Mouse (Mus musculus) thymus, postnatal 14 days (tissue): ENCODE data around the gene H2-Oa.

Experiments used
- DNase-seq: peaks from one replicate; pipeline ENCODE4 v3.0.0; 2021

Gene H2-Oa

DNA sequence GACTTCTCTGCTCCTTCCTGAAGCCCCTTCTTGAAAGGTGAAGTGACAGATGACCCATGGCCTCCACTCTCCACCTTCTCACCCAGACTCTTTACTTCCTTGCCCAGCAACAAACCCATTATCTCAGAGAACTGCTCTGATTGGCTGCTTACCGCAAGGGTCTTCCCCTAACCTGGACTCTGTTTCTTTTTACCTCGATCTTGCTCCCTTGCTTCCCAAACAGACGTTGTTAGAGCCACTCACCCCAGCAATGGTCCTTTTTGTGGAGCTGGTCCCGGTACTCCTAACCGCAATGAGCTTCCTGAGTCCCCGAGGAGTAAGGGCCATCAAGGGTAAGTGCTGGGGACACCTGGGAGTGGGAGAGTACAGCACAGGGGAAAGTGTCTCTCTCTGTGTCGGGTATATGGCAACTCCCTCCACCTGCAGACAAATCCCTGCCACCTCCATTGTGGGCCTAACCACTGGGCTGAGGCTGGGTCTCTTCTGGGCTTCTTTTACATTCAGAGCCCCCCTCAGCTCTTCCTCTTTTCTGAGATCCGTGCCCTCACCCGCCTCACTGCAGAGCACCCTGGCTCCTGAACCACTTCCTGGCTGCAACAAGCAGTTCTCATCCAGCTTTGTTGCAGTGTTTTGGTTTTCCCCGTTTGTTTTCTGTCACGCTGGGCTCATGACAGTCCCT, at the start of gene H2-Oa:
Gene H2-Oa, plus strand, starts transcription at position 144 of the 679 bp plus-strand sequence.
- peak; percentile 75 for DNase-seq

DNA sequence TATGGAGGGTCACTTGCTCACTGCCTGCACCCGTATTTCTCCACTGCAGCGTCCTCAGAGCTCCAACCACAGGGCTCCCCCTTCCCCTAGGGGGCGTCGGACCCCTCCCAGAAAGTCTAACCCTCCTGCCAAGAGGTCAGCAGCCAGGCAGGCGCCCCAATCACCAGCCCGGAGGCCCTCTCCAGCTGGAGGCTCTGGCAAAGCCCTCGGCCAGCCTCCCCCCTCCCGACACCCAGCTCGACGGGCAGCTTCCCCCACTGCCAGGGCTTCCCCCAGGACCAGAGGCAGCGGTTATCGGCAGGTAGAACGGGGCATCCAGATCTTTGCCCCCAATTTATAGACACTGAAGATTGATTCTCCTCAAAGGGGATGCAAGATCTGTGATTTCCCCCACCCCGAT, 46.2 kb upstream of the H2-Oa start:
- no peak for DNase-seq

DNA sequence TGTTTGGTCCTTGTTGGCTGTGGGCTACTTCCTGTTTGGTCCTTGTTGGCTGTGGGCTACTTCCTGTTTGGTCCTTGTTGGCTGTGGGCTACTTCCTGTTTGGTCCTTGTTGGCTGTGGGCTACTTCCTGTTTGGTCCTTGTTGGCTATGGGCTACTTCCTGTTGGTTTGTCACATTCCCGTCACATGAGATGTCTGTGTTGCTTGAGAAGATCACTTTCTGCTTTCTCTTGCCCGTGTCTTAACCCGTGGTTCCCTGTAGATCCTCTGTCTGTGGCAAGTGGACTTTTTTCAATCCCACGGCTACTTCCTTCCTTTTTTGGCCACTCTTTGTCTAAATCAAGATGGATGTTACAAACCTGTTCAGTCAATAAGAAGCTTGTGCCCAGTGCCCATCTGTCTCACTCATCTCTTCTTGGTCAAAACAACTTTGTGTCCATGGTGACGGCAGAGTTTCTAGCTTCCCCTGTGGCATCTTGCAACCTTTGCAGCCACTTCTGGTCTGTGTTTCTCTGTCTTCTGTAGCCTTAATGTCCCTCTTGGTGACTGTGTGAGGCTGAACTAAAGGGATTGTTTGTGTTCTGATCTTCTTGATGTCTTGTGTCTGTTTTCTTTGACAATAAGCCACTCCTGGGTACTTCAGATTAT, 44.6 kb upstream of the H2-Oa start:
- no peak for DNase-seq

DNA sequence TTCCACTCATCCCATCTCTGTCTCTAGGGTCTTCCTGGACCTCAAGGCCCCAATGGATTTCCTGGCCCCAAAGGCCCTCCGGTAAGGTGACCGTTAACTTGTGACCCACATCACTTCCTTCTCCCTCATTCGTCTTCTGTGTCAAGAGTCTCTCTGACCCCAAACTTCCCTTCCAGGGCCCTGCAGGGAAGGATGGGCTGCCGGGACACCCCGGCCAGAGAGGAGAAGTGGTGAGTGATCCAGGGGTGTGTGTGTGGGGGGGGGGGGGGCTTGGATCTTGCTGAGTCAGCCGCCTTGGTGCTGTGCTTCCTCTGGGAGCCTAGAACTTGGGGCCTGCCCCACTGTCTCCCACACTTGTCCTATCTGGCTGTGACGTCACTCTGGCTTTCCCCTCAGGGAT, 34.9 kb upstream of the H2-Oa start:
- no peak for DNase-seq

DNA sequence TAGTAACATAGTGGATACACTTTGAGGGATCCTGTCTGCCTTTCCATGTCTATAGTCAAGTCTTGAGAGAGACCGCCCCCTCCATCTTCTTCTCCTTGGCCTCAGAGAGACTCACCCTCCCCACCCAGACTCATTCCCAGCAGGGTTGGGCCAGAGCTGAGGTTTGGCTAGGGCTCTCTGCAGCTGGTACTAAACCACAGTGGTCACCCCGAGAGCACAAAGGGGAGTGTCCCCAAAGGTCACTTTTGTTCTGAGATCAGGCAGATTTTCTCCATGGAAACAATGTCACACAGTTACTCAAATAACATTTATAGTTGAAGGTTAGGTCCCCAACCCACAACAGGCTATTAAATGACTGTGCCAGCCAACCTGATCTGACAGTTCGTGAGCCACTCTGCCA, 23.3 kb upstream of the H2-Oa start:
- DNase-seq: no peak

DNA sequence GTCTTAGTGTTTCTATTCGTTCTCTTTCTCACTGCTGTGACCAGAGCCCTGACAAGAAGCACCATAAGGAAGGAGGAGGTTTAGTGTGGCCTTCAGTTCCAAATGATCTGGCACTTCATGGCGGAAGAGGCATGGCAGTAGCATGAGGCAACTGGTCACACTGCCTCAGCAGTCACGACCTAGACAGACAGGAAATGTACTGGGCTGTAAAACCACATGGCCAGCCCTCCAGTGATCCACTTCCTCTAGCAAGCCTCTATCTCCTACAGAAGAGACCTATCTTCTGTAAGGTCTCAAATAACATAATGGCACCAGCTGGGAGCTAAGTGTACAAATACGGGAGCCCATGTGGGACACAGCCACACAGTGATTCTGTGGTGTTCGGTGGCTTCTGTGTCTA, 20.0 kb upstream of the H2-Oa start:
- DNase-seq: no peak

DNA sequence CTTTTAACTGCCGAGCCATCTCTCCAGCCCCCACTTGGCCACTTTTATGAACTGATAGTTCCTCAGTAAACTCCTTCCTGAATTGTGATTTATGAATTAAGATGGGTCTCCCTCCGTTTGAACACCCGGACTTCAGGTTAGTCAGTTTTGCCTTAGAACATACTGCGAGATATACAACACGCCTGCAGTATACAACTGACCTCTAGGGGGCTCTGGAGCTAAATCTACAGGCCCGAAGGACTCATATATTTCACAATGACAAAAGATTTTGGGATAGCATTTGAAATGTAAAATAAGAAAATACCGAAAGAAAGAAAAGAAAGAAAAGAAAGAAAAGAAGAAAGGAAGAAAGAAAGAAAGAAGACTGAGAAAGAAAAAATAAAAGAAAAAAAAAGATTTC, 16.9 kb upstream of the H2-Oa start:
- peak; percentile 84 for DNase-seq

DNA sequence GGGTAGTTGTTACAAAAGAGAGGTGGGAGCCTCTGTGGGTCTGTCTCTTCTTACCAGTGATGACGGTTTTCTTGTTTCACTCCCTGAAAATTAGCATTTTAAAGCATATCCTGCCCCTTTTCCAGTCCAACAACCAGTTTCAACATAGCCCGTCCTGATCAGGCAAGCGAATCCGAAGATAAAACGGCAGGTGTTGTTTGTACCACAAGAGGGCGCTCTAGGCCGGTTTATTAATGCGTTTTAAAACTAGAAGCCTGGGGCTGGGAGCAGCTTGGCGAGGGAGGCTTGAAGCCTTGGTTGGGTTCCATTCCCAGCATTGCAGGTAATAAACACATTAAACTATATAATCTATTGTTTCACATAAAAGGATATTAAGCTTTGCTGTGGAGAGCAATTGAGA, 14.6 kb upstream of the H2-Oa start:
- peak; percentile 79 for DNase-seq

DNA sequence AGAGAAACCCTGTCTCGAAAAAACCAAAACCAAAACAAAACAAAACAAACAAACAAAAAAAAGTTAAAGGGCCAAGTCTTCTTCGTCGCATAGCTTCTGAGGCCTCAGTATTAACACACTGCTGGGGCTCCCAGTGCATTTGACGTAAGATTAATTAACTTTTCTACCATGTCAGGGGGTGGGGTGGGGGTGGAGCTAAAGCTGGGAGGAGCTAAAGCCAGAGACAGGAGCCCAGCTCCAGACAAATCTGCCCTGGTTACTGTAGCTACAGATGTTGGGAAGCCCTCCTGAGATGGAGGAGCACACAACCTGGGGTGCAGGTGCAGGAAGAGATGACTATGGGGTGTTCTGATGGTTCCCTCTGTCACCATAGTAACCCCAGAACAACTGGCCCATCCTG, 14.0 kb upstream of the H2-Oa start:
- no peak for DNase-seq

DNA sequence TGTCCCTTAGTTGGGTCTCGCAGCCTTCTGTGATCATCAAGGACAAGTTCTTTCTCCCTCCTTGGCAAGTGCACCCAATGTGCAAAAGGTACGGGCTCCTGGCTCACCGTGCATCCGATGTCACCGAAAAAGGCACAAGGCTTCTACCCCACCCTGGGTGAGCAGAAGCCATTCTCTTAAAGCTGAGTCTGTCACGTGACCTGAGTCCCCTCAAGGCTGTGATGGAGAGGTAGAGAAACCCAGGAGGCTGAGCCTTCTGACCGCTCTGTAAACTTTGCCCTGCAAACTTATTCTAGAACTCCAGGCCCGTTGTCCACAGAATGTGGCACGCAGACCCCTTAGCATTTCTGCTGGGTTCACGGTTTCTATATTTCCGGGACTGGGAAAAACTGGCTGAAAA, 13.1 kb upstream of the H2-Oa start:
- no peak for DNase-seq

DNA sequence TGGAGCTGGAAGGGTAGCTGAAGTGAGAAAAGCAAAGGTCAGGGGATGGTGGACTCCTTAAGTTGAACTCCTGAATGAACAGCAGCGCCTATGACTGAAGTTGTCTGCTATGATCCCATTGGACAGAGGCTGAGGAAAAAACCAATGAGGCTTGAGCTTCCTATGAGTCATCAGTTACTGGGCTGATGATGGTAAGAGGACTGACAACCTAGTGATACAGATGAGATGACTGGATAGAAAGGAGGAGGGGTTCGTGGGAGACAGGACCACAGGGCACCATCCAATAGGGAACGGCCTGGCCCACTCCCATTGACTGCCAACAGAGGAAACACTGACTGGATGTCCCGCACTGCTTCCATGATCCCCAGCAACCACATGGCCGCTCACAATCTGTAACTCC, 12.5 kb upstream of the H2-Oa start:
- DNase-seq: peak; percentile 34

DNA sequence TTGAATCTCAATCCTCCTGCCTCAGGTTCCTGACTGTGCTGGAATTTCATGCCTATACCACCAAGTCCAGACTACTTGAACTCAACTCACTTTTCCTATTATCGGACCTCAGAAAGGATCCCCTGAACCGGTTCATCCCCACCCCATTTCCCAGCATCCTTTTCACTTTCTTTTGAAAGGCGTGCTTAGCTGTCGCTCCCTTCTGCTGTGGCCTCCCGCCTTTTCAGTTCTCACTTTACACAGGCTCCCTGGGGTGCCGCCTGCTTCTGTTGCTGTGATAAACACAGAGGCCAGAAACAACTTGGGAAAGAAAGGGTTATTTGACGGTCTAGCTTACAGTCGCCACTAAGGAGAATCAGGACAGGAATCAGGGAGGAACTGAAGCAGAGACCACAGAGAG, 9.0 kb upstream of the H2-Oa start:
- no peak for DNase-seq

DNA sequence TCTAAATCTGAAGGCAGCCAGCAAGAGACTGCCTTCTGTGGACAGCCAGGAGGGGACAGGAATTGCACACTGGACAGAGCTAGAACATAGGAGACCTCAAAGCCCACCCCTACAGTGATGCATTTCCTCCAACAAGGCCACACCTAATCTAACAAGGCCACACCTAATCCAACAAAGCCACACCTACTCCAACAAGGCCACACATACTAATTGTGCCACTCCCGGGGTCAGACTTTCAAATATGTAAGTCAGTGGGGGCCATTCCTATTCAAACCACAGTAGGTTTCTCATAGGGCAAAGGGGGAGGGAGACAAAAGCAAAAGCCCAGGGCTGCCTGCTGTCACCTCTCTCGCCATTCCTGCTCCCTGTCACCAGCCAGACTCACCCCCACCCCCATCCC, 4.8 kb upstream of the H2-Oa start:
- no peak for DNase-seq

DNA sequence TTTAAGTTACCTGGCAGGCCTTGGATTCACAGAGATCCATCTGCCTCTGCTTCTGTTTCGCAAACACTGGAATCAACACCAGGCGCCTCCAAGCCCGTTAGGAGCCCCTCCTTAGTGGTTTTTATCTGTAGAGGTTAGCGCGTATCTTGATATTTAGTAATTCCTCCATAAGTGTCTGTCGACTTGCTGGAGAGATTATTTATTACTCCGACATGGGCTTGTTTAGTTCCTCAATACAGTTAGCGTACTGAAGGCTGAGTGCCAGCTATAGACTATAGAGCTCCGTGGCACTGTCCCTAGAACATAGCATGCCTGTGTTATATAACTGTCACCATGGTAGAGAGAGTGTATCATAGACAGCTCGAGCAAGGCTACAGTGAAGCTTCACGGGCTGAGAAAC, 4.0 kb upstream of the H2-Oa start:
- DNase-seq: no peak

DNA sequence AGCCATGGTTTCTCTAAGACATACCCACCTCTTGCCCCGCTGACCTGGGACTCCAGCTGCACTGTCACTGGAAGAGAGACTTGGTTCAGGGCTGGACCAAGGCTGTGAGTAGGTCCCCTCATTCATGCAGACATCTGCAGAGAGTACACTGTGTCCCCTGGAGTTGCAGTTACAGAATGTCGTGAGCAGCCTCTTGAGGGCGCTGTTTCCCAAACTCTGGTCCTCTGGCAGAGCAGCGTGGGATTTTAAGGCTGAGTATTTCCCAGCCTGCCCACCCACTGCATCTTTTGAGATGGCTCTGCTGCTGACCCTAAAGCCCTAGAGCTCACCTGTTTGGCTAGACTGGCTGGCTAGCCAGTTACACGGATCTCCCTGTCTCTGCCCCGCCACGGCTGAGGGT, 1.2 kb upstream of the H2-Oa start:
- DNase-seq: peak; percentile 66

DNA sequence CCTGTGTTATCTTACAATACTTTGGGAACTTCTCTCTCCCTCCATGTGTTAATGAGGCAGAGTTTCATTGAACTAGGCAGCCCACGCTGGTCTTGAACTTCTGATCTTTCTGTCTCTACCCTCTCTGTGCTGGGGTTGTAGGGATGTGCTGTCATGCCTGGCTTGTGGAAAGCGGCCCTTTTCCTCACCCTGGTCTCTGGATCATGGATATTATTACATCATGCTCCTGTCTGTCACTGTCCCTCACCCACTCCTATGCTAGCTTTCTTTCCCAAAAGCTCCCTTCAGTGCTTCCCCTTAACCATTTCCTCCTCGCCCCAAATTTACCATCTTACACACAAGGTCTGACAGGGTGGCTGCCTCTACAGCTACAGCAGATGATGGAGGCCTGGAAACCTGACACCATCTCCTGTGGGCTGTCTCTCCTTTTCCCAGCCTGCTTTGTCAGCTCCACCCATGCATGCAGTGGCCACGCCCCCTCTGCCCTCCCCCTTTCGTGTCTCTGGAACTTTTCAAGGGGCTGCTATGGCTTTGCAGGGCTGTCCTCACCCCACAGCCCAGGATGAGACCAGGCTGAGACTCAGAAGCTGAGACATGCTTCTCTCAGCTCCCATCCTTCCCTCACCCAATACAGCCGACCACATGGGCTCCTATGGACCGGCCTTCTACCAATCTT, 1.2 kb downstream of the H2-Oa start:
- peak; percentile 73 for DNase-seq

DNA sequence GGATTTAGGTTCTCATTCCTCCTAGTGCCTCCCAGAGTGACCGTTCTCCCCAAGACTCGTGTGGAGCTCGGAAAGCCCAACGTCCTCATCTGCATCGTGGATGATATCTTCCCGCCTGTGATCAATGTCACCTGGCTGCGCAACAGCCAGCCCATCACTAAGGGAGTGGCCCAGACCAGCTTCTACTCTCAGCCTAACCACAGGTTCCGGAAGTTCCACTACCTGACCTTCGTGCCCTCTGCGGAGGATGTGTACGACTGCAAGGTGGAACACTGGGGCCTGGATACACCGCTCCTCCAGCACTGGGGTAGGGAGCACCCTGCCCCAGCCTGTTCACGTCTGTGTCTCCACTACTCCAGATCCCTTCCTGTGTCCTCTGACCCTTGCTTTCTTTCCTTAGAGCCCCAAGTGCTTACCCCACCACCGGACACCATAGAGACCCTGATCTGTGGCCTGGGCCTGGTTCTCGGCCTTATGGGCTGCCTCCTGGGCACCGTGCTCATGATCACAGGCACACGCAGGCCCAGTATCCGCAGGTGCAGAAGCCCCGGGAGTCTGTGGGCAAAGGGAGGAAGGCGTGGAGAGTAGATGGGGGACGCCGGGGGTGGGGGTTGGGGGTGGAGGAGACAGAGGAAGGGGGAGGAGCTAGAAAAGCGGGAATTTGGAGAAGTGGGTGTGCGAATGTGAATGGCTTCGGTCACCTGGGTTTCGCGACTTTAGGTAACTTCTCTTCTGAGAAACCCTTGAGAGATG, 2.3 kb downstream of the H2-Oa start:
- peak; percentile 63 for DNase-seq

DNA sequence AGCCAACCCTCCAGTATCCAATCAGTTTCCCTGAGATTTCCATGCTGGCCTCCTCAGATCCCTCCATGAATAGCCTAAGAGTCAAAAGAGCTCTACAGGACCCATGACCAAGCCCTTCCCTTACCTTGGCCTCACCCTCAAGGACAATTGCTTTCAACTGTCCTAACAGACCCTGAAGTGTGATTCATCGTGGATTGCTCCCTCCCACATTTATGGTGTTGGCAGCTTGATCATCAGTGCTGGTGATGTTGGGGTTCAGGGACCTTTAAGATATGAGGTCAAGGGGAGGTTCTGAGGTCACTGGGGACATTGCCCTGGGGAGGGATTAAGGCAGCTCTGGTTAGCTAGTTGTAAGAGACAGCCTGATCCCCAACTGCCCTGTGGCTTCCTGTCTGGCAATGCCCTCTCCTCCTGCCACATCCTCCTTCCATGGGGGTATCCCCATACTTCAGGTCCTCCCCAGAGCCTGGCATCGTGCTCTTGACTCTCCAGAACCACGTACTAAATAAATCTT, 4.4 kb downstream of the H2-Oa start:
- DNase-seq: no peak

DNA sequence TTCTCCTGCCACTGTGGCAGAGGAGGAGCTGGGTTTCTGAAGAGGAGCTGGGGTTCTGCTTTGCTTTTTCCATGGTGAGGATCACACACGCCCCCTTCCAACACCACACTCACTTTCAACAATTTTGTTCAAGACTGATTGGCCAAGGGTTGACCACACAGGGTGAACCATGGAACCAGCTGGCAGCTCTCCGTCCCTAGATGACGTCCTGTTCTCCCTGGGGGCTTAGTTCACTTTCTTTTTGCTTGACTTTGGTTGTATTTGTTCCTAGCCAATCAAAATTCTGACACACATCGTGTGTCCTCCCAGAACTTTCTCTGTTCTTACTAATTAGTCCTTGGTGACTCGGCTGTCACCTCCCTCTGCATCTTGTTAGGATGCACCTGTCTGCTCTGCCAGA, 5.1 kb downstream of the H2-Oa start:
- DNase-seq: no peak

DNA sequence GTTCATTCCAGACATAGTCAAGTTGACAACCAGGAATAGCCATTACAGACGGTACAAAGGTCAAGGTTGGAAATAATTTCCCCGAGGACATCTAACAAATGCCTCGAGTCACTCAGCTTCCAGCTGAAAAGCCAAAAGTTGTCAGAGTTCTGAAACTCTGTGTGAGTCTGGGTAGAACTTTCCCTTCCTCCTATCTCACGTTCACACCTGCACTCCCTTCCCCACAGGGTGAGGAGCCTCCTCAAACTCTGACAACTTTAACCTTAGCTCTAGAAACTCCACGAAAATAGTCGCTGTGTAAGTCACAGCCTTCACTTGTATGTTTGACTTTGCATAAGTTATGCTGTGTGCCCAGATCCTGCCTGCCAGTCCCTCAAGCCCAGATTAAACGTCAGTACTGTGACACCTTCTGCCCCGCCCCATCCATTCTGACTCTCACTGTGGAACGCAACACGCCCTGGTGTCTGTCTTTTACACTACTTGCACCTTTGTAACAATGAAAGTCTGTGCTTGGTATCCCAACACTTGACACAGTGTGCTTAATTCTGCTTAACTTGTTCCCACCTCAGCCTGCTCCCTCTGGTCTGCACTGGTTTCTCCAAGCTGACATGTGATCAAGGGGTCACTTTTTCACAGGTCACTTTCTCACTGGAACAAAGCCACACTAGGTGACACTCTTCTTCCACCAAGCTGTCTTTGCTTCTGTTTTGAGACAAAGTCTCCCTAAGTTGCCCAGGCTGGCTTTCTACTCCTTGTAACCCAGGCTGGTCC, 6.8 kb downstream of the H2-Oa start:
- no peak for DNase-seq

DNA sequence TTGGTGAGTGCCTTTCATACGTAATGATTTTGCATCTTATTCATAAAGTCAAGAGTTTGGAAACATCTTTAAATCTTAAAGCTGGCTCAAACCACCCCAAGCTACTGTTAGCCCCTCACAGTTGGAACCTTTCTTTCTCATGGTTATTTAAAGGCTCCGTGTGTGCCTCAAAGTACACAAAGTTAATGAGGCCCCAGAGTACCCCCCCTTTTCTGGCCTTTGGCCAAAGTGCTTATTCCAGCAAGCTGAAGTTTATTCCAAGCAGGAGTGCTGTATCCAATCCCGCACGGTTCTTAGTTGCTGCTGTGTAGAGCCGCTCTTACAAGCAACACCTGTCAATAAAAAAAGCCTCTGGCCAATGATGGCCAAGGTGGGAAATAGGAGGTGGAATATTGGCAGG, 7.4 kb downstream of the H2-Oa start:
- DNase-seq: no peak

DNA sequence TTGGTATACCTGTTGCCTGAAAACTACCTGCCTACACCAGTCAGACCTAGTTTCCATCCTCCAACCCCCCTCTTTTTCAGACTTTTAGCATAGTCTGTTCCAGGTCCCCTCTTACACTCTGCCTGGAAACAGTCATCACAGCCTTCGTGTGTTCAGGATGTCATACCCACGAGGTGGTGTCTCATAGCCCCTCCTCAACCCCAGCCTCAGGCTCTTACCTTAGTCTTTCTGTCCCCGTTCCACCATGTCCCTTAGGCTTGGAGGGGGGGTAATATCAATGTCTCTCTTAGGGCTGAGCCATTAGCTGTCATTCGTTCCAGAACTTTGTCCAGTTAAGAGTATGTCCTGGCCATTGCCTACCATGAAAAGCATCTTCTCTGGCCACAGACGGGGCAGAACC, 9.0 kb downstream of the H2-Oa start:
- DNase-seq: no peak

DNA sequence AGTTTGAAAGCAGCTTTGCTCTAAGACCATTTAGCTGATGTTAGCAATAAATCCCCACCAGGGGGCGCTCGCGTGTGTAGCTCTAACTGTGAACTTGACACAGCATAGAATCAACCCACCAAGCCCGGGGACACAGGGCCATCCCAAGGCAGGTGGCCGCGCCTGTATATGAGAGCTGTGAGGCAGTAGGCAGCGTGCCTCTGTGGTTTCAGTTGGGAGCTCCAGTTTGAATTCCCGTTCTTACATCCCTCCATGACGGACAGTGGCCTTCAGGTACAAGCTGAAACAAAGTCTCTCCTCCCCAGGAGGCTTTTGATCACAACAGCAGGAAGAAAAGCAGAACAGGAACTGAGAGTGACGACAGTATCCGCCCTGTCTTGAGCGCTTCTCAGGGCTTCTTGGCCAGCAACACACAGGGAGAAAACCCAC, 9.5 kb downstream of the H2-Oa start:
- DNase-seq: peak; percentile 98
